Mouse (Mus musculus): ENCODE results near the gene Pla2g4d. TPM values are rescaled to one million over a fixed set of nuclear protein-coding genes. Genes with fewer than 3 reads are reported as not detected.

Gene Pla2g4d
- not detected for polyA plus RNA-seq (2015; fragmentation: Illumina TruSeq; extraction: RNeasy Lipid Tissue Mini Kit (QIAGEN cat#74804); ENCODE audit: insufficient read depth, low read depth, low replicate concordance)

GRCm38 (mm10) chr2:120288995-120289394 is at the start of gene Pla2g4d:
Pla2g4d (minus strand) TSS chr2:120289197.

GRCm38 (mm10) chr2:120313976-120314375 is 25.0 kb upstream of the Pla2g4d start, which contains the start of gene Pla2g4f:
Pla2g4f (minus strand) TSS chr2:120314165.

GRCm38 (mm10) chr2:120244679-120245420 is 44.1 kb downstream of the Pla2g4d start, which contains the start of gene Pla2g4e:
Pla2g4e (minus strand) TSS chr2:120245335.

Other genes starting within 250 kb of the Pla2g4d start
- gene Ehd4, start 134.6 kb downstream of the Pla2g4d start, polyA plus RNA-seq (2015; fragmentation: Illumina TruSeq; extraction: RNeasy Lipid Tissue Mini Kit (QIAGEN cat#74804); ENCODE audit: insufficient read depth, low read depth, low replicate concordance) = 25.8 TPM
- not detected for gene Pla2g4e, start 43.9 kb downstream of the Pla2g4d start, polyA plus RNA-seq (2015; fragmentation: Illumina TruSeq; extraction: RNeasy Lipid Tissue Mini Kit (QIAGEN cat#74804); ENCODE audit: insufficient read depth, low read depth, low replicate concordance)
- gene Pla2g4f, start 25.0 kb upstream of the Pla2g4d start, polyA plus RNA-seq (2015; fragmentation: Illumina TruSeq; extraction: RNeasy Lipid Tissue Mini Kit (QIAGEN cat#74804); ENCODE audit: insufficient read depth, low read depth, low replicate concordance) = not detected
- 7.5 TPM for gene Vps39, start 63.9 kb upstream of the Pla2g4d start, polyA plus RNA-seq (2015; fragmentation: Illumina TruSeq; extraction: RNeasy Lipid Tissue Mini Kit (QIAGEN cat#74804); ENCODE audit: insufficient read depth, low read depth, low replicate concordance)
- 3.6 TPM for gene Ganc, start 114.7 kb upstream of the Pla2g4d start, polyA plus RNA-seq (2015; fragmentation: Illumina TruSeq; extraction: RNeasy Lipid Tissue Mini Kit (QIAGEN cat#74804); ENCODE audit: insufficient read depth, low read depth, low replicate concordance)
- 9.5 TPM for gene Tmem87a, start 114.9 kb upstream of the Pla2g4d start, polyA plus RNA-seq (2015; fragmentation: Illumina TruSeq; extraction: RNeasy Lipid Tissue Mini Kit (QIAGEN cat#74804); ENCODE audit: insufficient read depth, low read depth, low replicate concordance)
- gene Capn3, start 166.8 kb upstream of the Pla2g4d start, polyA plus RNA-seq (2015; fragmentation: Illumina TruSeq; extraction: RNeasy Lipid Tissue Mini Kit (QIAGEN cat#74804); ENCODE audit: insufficient read depth, low read depth, low replicate concordance) = 1.00 TPM